Mouse (Mus musculus): ENCODE measurements at regions not wholly inside any gene's neighbourhood (a gene's known extent, or its start where the extent isn't known, plus 50 kb on each side); places are given as distances from the start of the nearest gene placed in this dataset.
A peak's percentile ranks its signal among the peaks of the same experiment; 100 is the strongest.

- TF ChIP-seq CTCF (IDR thresholded peaks at IDR 0.05), result no peak
- TF ChIP-seq POLR2A (IDR thresholded peaks at IDR 0.05; ENCODE audit: insufficient read depth, low read depth, low read length), result no peak
- TF ChIP-seq EP300 (IDR thresholded peaks at IDR 0.05; ENCODE audit: insufficient read depth, low read depth, low read length), result no peak
- Histone ChIP-seq H3K4me1 (ENCODE audit: control insufficient read depth, insufficient read depth, low read length) (peaks cover 8% of the 10 kb centered on the region), H3K4me3 (no peak overlapping the region), H3K36me3 (ENCODE audit: control insufficient read depth, insufficient read depth, low read length) (no peaks in the 10 kb centered on the region; the same call in 1 of the 2 replicates), H3K79me2 (replicated peaks; ENCODE audit: control insufficient read depth, insufficient read depth, low read length) (no peaks in the 10 kb centered on the region), H3K9ac (ENCODE audit: low read depth, low read length) (no peak overlapping the region), H3K27me3 (ENCODE audit: control insufficient read depth, insufficient read depth, low read length) (no peaks in the 10 kb centered on the region), H3K27ac (no peak overlapping the region)
- WGBS, result 15% methylated on average over 6 of the region's 6 CpGs
- DNase-seq, result peak; percentile 35 to 59
- intact Hi-C loops (cut with DNase I), result no loop called here
Observed at GRCm38 (mm10) chr3:149117018-149117683, 126.8 kb upstream of the Adgrl2 start.

- no peak overlapping the region for H3K9ac ChIP-seq (ENCODE audit: low read depth, low read length)
- TF ChIP-seq EP300 (IDR thresholded peaks at IDR 0.05; ENCODE audit: insufficient read depth, low read depth, low read length) (no peak), POLR2A (IDR thresholded peaks at IDR 0.05; ENCODE audit: insufficient read depth, low read depth, low read length) (no peak), CTCF (IDR thresholded peaks at IDR 0.05) (no peak)
- no peaks in the 10 kb centered on the region for H3K27me3 ChIP-seq (ENCODE audit: control insufficient read depth, insufficient read depth, low read length)
- intact Hi-C loops (cut with DNase I), result no loop called here
- H3K79me2 ChIP-seq (replicated peaks; ENCODE audit: control insufficient read depth, insufficient read depth, low read length), result no peaks in the 10 kb centered on the region
- no peak for DNase-seq
- no peak overlapping the region for H3K4me3 ChIP-seq
- H3K27ac ChIP-seq, result no peak overlapping the region
- 59% methylated on average over 11 of the region's 11 CpGs for WGBS
- H3K4me1 ChIP-seq (ENCODE audit: control insufficient read depth, insufficient read depth, low read length), result peaks cover 8% of the 10 kb centered on the region
- H3K36me3 ChIP-seq (ENCODE audit: control insufficient read depth, insufficient read depth, low read length), result no peaks in the 10 kb centered on the region; the same call in 1 of the 2 replicates
Observed at GRCm38 (mm10) chr3:149116604-149117003, 126.2 kb upstream of the Adgrl2 start.

GRCm38 (mm10) chr3:149115901-149116300 lies 125.5 kb upstream of the Adgrl2 start:
- Histone ChIP-seq H3K36me3 (ENCODE audit: control insufficient read depth, insufficient read depth, low read length) (no peaks in the 10 kb centered on the region; the same call in 1 of the 2 replicates), H3K4me3 (peak overlapping the region; percentile 29), H3K27ac (no peak overlapping the region), H3K9ac (ENCODE audit: low read depth, low read length) (no peak overlapping the region), H3K4me1 (ENCODE audit: control insufficient read depth, insufficient read depth, low read length) (peaks cover 11% of the 10 kb centered on the region), H3K79me2 (replicated peaks; ENCODE audit: control insufficient read depth, insufficient read depth, low read length) (no peaks in the 10 kb centered on the region), H3K27me3 (ENCODE audit: control insufficient read depth, insufficient read depth, low read length) (no peaks in the 10 kb centered on the region)
- 8% methylated on average over 12 of the region's 12 CpGs for whole genome bisulfite sequencing
- intact Hi-C loops (cut with DNase I), result no loop called here
- peak; percentile 40 to 46 for DNase-seq
- no peak for TF ChIP-seq POLR2A (IDR thresholded peaks at IDR 0.05; ENCODE audit: insufficient read depth, low read depth, low read length)
- TF ChIP-seq CTCF (IDR thresholded peaks at IDR 0.05), result no peak
- 0 out of 2 replicates have a peak, but pooled peaks have one; percentile 21 for TF ChIP-seq EP300 (IDR thresholded peaks at IDR 0.05; ENCODE audit: insufficient read depth, low read depth, low read length)

GRCm38 (mm10) chr3:149112878-149113277 lies 122.5 kb upstream of the Adgrl2 start:
- TF ChIP-seq CTCF (IDR thresholded peaks at IDR 0.05), result no peak
- no peak for TF ChIP-seq EP300 (IDR thresholded peaks at IDR 0.05; ENCODE audit: insufficient read depth, low read depth, low read length)
- no peak for TF ChIP-seq POLR2A (IDR thresholded peaks at IDR 0.05; ENCODE audit: insufficient read depth, low read depth, low read length)
- no peak for DNase-seq
- 77% methylated on average over 6 of the region's 6 CpGs for WGBS
- intact Hi-C loops (cut with DNase I), result loop anchor here (5.0 kb wide), 2 partner anchors 66 to 234 kb away; no protein-coding TSS in a partner anchor
- Histone ChIP-seq H3K79me2 (replicated peaks; ENCODE audit: control insufficient read depth, insufficient read depth, low read length) (no peaks in the 10 kb centered on the region), H3K9ac (ENCODE audit: low read depth, low read length) (no peak overlapping the region), H3K4me1 (ENCODE audit: control insufficient read depth, insufficient read depth, low read length) (peaks cover 13% of the 10 kb centered on the region), H3K36me3 (ENCODE audit: control insufficient read depth, insufficient read depth, low read length) (no peaks in the 10 kb centered on the region; the same call in 1 of the 2 replicates), H3K27ac (no peak overlapping the region), H3K27me3 (ENCODE audit: control insufficient read depth, insufficient read depth, low read length) (no peaks in the 10 kb centered on the region), H3K4me3 (no peak overlapping the region)

- DNase-seq, result no peak
- TF ChIP-seq POLR2A (IDR thresholded peaks at IDR 0.05; ENCODE audit: insufficient read depth, low read depth, low read length), result no peak
- no peak for TF ChIP-seq CTCF (IDR thresholded peaks at IDR 0.05)
- no peak for TF ChIP-seq EP300 (IDR thresholded peaks at IDR 0.05; ENCODE audit: insufficient read depth, low read depth, low read length)
- no peaks in the 10 kb centered on the region for H3K79me2 ChIP-seq (replicated peaks; ENCODE audit: control insufficient read depth, insufficient read depth, low read length)
- H3K9ac ChIP-seq (ENCODE audit: low read depth, low read length), result no peak overlapping the region
- no peaks in the 10 kb centered on the region for H3K27me3 ChIP-seq (ENCODE audit: control insufficient read depth, insufficient read depth, low read length)
- H3K36me3 ChIP-seq (ENCODE audit: control insufficient read depth, insufficient read depth, low read length), result no peaks in the 10 kb centered on the region
- peaks cover 10% of the 10 kb centered on the region for H3K4me1 ChIP-seq (ENCODE audit: control insufficient read depth, insufficient read depth, low read length)
- H3K4me3 ChIP-seq, result no peak overlapping the region
- no peak overlapping the region for H3K27ac ChIP-seq
- WGBS, result 60% methylated on average over 19 of the region's 19 CpGs
- intact Hi-C loops (cut with DNase I), result loop anchor here (5.0 kb wide), 2 partner anchors 64 to 236 kb away; no protein-coding TSS in a partner anchor
Observed at GRCm38 (mm10) chr3:149111529-149112439, 121.4 kb upstream of the Adgrl2 start.
